Mouse (Mus musculus) embryo, embryonic 10.5 days (tissue): Measurements from ENCODE around the gene Fstl1.

Source experiments
- DNase-seq: peaks from one replicate; pipeline ENCODE4 v3.0.0-alpha.2; 2015; ENCODE audit warnings: low spot score

The Fstl1 gene

DNA sequence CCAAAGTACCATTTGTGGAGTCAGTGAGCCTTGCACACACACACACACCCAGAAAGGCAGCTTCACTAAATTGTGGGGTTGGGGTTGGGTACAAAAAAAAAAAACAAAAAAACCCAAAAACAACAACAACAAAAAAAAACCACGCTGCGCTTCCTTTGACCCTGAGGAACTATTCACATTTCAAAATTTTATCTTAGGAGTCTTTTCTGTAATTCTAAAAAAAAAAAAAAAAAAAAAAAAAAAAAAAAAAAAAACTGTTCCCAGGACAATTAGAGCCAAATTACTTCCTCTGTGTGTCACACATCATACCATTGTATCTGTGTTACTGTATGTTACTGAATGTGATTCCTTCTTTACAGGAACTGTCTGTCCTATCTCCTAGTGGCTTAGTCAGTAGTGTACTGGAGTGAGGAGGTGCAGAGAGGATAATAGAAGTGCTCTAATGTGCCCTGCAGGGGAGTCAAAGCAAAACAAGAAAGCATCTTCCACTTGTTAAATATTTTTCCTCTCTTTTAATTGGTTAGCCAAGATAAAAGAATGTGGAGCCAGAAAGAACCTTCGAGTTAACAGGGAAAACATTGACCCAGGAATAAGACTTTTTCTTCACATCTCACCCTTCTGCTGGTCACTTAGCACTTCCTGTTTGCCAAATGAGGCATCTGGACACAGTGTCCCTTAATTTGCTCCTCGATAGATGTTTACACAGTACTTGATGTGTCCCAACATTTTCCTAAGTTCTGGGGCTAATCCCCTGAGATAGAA is 93.0 kb downstream of the Fstl1 start:
- no peak for DNase-seq

DNA sequence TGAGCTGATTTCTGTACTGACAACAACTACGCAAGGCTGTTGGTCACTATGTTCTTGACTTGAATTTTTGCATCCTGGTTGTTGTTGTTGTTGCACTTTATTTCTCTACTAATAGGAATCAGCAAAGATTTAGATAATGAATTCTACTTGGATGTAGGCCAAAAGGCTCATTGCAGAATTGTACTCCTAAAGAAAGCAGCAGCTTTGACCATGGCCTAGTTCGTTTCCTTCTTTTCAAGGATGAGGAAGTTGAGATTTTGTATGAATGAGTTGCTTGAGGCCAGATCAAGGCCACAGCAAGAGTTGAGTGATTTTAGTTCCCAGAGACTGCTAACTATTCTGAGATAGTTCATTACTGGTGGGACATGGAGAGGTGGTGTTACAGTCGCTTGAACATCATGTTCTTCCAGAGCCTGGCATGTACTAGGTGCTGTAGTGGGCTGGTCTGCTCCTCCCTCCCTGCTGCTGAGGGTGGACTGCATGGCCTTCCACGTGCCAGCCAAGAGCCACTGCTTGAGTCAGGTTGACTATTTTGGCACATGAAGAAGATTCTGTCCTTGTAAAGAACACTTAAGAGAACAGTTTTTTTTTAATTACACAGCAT is 94.5 kb downstream of the Fstl1 start:
- no peak for DNase-seq

DNA sequence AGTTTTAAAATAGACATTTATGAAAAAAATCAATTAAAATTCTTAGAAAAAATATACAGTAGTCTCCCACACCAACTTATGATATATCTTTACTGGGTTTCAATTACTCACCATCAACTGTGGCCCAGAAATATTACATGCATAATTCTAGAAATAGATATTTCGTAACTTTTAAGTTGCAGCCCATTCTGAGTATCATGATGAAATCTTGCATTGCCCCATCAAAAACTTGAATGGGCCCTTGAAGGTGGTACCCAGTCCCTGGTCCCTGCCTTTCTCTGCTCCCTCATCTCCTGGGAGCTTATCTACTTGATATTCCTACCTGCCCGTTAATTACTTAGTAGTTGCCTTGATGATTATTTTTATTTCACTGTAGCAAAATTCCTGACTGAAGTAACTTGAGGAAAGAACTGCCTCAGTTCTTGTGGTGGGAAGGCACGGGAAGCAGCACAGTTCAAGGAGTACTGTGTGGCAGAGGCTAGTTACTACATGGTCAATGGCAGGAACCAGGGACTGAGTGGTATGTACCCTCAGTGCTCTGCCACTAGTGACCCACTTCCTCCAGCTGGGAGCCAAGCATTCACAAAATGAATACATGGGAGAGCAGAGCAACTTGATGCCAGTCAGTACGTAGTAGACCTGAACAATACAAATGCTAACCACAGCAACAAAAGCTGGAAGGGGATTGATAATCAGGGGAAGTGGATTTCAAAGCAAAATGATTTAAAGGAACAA is 98.0 kb downstream of the Fstl1 start:
- no peak for DNase-seq

DNA sequence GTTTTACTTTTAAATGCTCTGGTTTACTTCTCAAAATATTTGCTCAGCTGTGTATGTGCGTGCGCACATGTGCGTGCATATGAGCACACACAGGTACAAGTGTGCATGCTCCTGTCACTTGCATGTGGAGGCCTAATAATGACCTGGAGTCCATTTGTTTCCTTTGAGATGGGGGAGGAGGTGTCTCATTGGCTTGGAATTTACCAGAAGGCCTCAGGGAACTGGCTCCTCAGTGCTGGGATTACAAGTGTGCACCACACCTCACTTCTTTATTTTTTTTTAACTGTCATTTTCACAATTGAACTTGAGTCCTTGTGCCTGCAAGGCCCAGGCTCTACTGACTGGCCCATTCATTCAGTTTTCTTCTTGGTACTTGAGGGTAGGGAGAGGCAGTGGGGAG is 100.7 kb downstream of the Fstl1 start:
- DNase-seq = no peak

DNA sequence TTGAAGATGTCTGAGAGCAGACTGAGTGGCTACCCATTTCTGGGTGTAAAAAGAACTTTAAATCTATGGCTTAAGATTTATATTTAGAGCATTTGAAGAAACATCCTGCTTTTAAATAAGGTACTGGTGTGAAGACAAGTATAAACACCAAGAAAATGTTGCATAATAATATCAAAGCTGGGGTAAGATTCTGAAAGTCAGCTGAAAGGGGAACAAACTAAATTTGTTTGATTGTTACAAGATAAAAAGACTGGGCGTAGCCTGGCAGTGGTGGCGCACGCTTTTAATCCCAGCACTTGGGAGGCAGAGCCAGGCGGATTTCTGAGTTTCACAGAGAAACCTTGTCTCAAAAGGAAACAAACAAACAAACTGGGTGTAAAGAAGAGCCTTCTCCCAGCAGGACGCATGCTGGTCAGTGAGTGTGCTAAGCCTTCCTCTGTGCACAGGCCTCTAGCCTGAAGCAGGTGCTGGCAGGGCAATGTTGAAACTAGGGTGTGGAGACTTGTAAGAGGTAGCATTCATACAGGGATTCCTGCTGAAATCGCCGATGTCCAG is 102.4 kb downstream of the Fstl1 start:
- DNase-seq = no peak

DNA sequence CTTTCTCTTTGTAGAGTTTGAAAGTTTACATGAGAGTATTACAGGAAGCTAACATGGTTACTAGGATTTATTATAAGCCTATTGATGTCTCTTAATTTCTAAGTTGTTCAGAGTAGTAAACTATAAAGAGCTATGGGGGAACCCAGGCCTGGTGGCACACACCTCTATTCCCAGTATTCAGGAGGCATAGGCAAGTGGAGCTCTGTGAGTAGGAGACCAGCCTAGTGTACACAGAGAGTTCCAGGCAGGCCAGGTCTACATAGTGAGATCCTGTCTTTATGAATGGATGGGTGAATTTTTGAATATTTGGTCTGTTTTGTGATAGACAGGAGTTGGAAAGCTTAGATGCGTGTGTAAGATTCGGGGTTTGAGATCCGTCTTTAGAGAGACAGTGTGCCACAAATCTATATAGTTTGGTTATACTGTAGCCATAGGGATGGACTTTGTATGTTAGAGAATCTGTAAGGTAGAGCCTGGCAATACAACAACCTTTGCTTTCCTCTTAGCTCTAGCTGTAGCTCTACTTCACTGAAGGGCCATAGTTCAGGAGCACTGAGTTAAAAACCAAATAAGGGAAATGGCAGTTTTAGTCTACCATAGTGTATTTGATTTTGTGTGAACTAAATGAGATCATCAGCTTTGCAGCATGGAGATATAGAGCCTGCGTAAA is 103.2 kb downstream of the Fstl1 start:
- no peak for DNase-seq

DNA sequence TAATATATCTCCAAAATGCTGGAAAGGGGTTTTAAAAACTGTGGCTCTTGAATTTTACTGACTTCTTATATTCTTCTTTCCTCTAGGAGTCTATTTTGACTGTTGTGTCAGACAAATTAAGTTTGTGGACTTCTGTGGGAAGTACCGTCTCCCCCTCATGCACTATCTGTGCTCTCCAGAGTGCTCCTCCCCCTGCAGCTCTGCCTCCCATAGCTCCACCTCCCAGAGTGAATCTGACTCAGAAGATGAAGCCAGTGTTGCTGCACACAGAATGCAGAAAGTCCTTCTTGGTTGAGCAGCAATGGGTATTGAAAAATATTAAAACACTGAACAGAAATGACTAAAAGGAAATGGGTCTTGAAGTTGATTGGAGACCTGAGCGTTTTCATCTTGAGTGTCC is 104.5 kb downstream of the Fstl1 start:
- no peak for DNase-seq
